Mouse (Mus musculus) C2C12 (cell line): ENCODE results near the gene Ankrd36. TPM values are rescaled to one million over a fixed set of nuclear protein-coding genes. Genes with fewer than 3 reads are reported as not detected.

Experiments used
- H3K27me3 ChIP-seq: one replicate; pipeline ENCODE4 v1.6.1; 2011; ENCODE audit not compliant: control insufficient read depth, insufficient read depth, insufficient read length
- H3K36me3 ChIP-seq: one replicate; pipeline ENCODE4 v1.6.1; 2011; ENCODE audit not compliant: control insufficient read depth, insufficient read depth
- H3K4me3 ChIP-seq: one replicate; pipeline ENCODE4 v1.5.1; 2011; ENCODE audit warnings: mild to moderate bottlenecking, control low read depth; ENCODE audit not compliant: poor library complexity, insufficient read depth, severe bottlenecking
- H3K79me2 ChIP-seq: one replicate; pipeline ENCODE4 v1.6.1; 2011; ENCODE audit not compliant: control insufficient read depth, insufficient read depth
- H3K79me3 ChIP-seq: one replicate; pipeline ENCODE4 v1.6.1; 2011; ENCODE audit warnings: low read depth, control low read depth
- H3ac ChIP-seq: one replicate; pipeline ENCODE3; 2011; ENCODE audit warnings: low read depth; ENCODE audit not compliant: control insufficient read depth, insufficient read length
- CEBPB ChIP-seq: IDR thresholded peaks from one replicate; pipeline ENCODE4 v1.6.1; 2011; ENCODE audit warnings: low read depth, mild to moderate bottlenecking, control low read depth, moderate library complexity
- CTCF ChIP-seq: IDR thresholded peaks from one replicate; pipeline ENCODE4 v1.5.1; 2011; ENCODE audit not compliant: control insufficient read depth, insufficient read depth, insufficient read length
- FOSL1 ChIP-seq: IDR thresholded peaks from one replicate; pipeline ENCODE4 v1.8.0; 2011; ENCODE audit warnings: mild to moderate bottlenecking, low read length; ENCODE audit not compliant: poor library complexity, insufficient read depth, severe bottlenecking
- MAX ChIP-seq: IDR thresholded peaks from one replicate; pipeline ENCODE4 v1.6.1; 2011; ENCODE audit warnings: mild to moderate bottlenecking, control low read depth
- MYOD1 ChIP-seq: IDR thresholded peaks from one replicate; pipeline ENCODE4 v1.6.1; 2011; ENCODE audit warnings: low read depth; ENCODE audit not compliant: control insufficient read depth, insufficient read length
- MYOG ChIP-seq: IDR thresholded peaks from one replicate; pipeline ENCODE4 v1.6.1; 2011; ENCODE audit not compliant: control insufficient read depth, insufficient read length; ENCODE audit errors: extremely low read depth
- USF1 ChIP-seq: IDR thresholded peaks from one replicate; pipeline ENCODE4 v1.6.1; 2011; ENCODE audit warnings: low read depth, mild to moderate bottlenecking, control low read depth, moderate library complexity
- polyA plus RNA-seq: library from polyadenylated mRNA; unstranded; fragments of >200 nt; fragmentation: generic; extraction: Trizol; gene quantifications from one replicate; pipeline ENCODE4 v1.2.1, GENCODE M21; 2012; ENCODE audit warnings: missing spikeins

The Ankrd36 gene
- polyA plus RNA-seq, 1 experiment, result not detected

- Histone ChIP-seq H3ac (no peak overlapping the region), H3K36me3 (peaks cover 75% of the 10 kb centered on the region), H3K79me2 (peaks cover 44% of the 10 kb centered on the region), H3K79me3 (peaks cover 23% of the 10 kb centered on the region), H3K27me3 (no peaks in the 10 kb centered on the region), H3K4me3 (no peak overlapping the region)
- TF ChIP-seq CTCF (no peak), FOSL1 (no peak), MAX (no peak), MYOG (no peak)
Measured at GRCm38 (mm10) chr11:5525418-5525817, 44.1 kb upstream of the Ankrd36 start.

- Histone ChIP-seq H3K36me3 (peaks cover 89% of the 10 kb centered on the region), H3K4me3 (no peak overlapping the region), H3K79me3 (peaks cover 18% of the 10 kb centered on the region), H3ac (no peak overlapping the region), H3K27me3 (no peaks in the 10 kb centered on the region), H3K79me2 (peaks cover 33% of the 10 kb centered on the region)
- TF ChIP-seq FOSL1, result no peak
- TF ChIP-seq MYOD1, result no peak
- no peak for TF ChIP-seq MAX
- TF ChIP-seq CTCF, result no peak
- no peak for TF ChIP-seq MYOG
- TF ChIP-seq CEBPB, result no peak
- no peak for TF ChIP-seq USF1
Measured at GRCm38 (mm10) chr11:5526573-5527439, 42.7 kb upstream of the Ankrd36 start.

- Histone ChIP-seq H3K4me3 (no peak overlapping the region), H3K27me3 (no peaks in the 10 kb centered on the region), H3K79me2 (peaks cover 21% of the 10 kb centered on the region), H3ac (no peak overlapping the region), H3K36me3 (peaks cover 92% of the 10 kb centered on the region), H3K79me3 (peaks cover 9% of the 10 kb centered on the region)
- TF ChIP-seq MYOD1, result peak; percentile 73
- no peak for TF ChIP-seq MYOG
Measured at GRCm38 (mm10) chr11:5527865-5528523, 41.5 kb upstream of the Ankrd36 start.

- Histone ChIP-seq H3ac (no peak overlapping the region), H3K36me3 (peaks cover 92% of the 10 kb centered on the region), H3K4me3 (no peak overlapping the region), H3K79me2 (peaks cover 13% of the 10 kb centered on the region), H3K79me3 (peaks cover 2% of the 10 kb centered on the region), H3K27me3 (no peaks in the 10 kb centered on the region)
- TF ChIP-seq CEBPB (no peak), MYOD1 (no peak), USF1 (no peak), FOSL1 (no peak), MYOG (no peak), CTCF (no peak), MAX (no peak)
Measured at GRCm38 (mm10) chr11:5528841-5529240, 40.6 kb upstream of the Ankrd36 start.

- Histone ChIP-seq H3K36me3 (peaks cover 92% of the 10 kb centered on the region), H3K79me3 (no peaks in the 10 kb centered on the region)
Measured at GRCm38 (mm10) chr11:5530172-5530571, 39.3 kb upstream of the Ankrd36 start.

More at GRCm38 (mm10) chr11:5530172-5530571, 39.3 kb upstream of the Ankrd36 start:
- no peaks in the 10 kb centered on the region for H3K27me3 ChIP-seq
- TF ChIP-seq USF1 (no peak), MYOG (no peak), MAX (no peak), CEBPB (no peak), FOSL1 (no peak), MYOD1 (no peak), CTCF (no peak)
- no peak overlapping the region for H3K4me3 ChIP-seq
- no peaks in the 10 kb centered on the region for H3K79me2 ChIP-seq
- H3ac ChIP-seq, result no peak overlapping the region
